12 mouse cellular contexts compared by ENCODE assay signal in the genomic region with DNA sequence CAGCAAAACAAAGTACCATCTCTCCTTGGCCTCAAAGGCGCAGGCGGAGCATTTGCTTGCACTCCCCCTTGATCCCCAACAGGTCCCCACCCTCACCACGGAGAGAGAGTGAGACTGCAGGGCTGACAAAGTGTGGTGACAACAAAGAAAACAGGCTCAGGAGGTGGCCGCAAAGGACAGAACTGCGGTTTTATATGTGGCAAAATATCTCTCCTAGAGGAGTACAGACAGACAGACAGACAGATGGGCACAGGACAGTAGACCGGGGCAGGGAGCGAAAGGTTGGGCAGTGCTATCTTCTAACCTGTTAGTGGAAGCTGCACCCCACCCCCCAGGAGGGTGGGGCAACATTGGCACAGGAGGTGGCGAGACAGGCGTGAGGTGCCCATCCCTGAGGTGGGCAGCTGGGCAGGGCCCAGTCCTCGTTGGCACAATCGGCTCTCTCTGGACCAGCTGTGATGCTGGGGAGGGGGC. TPM values are rescaled to one million over a fixed set of nuclear protein-coding genes. Genes with fewer than 3 reads are reported as not detected.
A peak's percentile ranks its signal among the peaks of the same experiment; 100 is the strongest.
DNase-seq lines count a peak whose midpoint lies in the region; ATAC-seq and TF ChIP-seq lines count a peak whose summit lies in the region.
"Had no signal": no experiment of that assay in that cellular context is flagged by ENCODE, and none has a peak within 500 bp of the region (broad histone marks: within the 10 kb centered on the region; RNA-seq: fewer than 3 reads in every experiment).

No protein-coding gene starts in this region.

- peaks cover 0 to 3% of the 10 kb centered on the region in 2 experiments for H3K36me3 ChIP-seq in CH12.LX (replicated peaks in 1 of 2; ENCODE audit: control insufficient read depth in 1 of 2, insufficient read depth in 1 of 2, low read length in 1 of 2)
- peaks cover 23% of the 10 kb centered on the region for H3K36me3 ChIP-seq in limb, embryonic 12.5 days

- TF ChIP-seq POLR2A in CH12.LX (IDR thresholded peaks at IDR 0.05; ENCODE audit: low read depth, low read length), result no peak

- WGBS in limb, embryonic 12.5 days, result 28% methylated on average over 11 of the region's 11 CpGs

- no peak for ATAC-seq in limb, embryonic 12.5 days (ENCODE audit: insufficient number of reproducible peaks, insufficient read depth, low FRiP score, low TSS enrichment, low read depth)

- no peak overlapping the region for H3K9ac ChIP-seq in CH12.LX (ENCODE audit: insufficient read depth, low read depth)
- H3K9ac ChIP-seq in limb, embryonic 12.5 days (replicated peaks), result 0 out of 2 replicates have a peak overlapping the region, but pooled peaks have one; percentile 0
- H3K9ac ChIP-seq: hindbrain, embryonic 12.5 days had no signal

- peak overlapping the region; percentile 69; the same call in 1 of the 2 replicates for H3K4me2 ChIP-seq in CH12.LX (ENCODE audit: insufficient read depth, low read depth, poor library complexity, severe bottlenecking)
- peak overlapping the region; percentile 17; the same call in 1 of the 2 replicates for H3K4me2 ChIP-seq in limb, embryonic 12.5 days
- H3K4me2 ChIP-seq: hindbrain, embryonic 12.5 days had no signal

- no peaks in the 10 kb centered on the region for H3K79me2 ChIP-seq in CH12.LX (replicated peaks; ENCODE audit: control insufficient read depth, extremely low read depth, insufficient read depth, poor library complexity, severe bottlenecking)

- peak overlapping the region; percentile 44; the same call in 1 of the 2 replicates for H3K27ac ChIP-seq in left cerebral cortex, adult 2 months
- H3K27ac ChIP-seq in CH12.LX (ENCODE audit: insufficient read depth, low read depth), result peak overlapping the region; percentile 5
- H3K27ac ChIP-seq in limb, embryonic 12.5 days, result no peak overlapping the region
- H3K27ac ChIP-seq: hindbrain, embryonic 12.5 days had no signal

- in situ Hi-C loops in CH12.LX (cut with MboI; ENCODE audit: low pct_ligation_motif_present, low pct_unique_long_range_greater_than_20kb, low sequenced_read_pairs), result no loop called here

- H3K27me3 ChIP-seq in CH12.LX (replicated peaks), result no peaks in the 10 kb centered on the region
- peaks cover 52% of the 10 kb centered on the region for H3K27me3 ChIP-seq in limb, embryonic 12.5 days

- intact Hi-C loops in left cerebral cortex, adult 2 months (cut with DNase I), result no loop called here

- DNase-seq in left cerebral cortex, adult 2 months (ENCODE audit: extremely low spot score in 1 of 2, low spot score in 2 of 2), result peak in 1 of 2 experiments; percentile 19
- DNase-seq in left cerebral cortex, adult 8-10 months (ENCODE audit: low spot score in 2 of 2), result no peak
- peak; percentile 45 for DNase-seq in CH12.LX (ENCODE audit: extremely low read depth)
- peak; percentile 80 to 88 for DNase-seq in thymus, postnatal 10 days (ENCODE audit: low spot score in 2 of 2)
- DNase-seq in adrenal gland, adult (ENCODE audit: inconsistent age in 2 of 2, low spot score in 1 of 2), result no peak
- no peak for DNase-seq in adrenal gland, postnatal 36 days
- DNase-seq: cerebellum, adult 18-20 months; kidney, adult 8-10 months had no signal

- H3K4me1 ChIP-seq in CH12.LX (ENCODE audit: control insufficient read depth in 1 of 2, insufficient read depth in 2 of 2), result peaks cover 41 to 75% of the 10 kb centered on the region in 2 experiments
- peaks cover 42% of the 10 kb centered on the region for H3K4me1 ChIP-seq in limb, embryonic 12.5 days (replicated peaks)

- no peak for TF ChIP-seq EP300 in CH12.LX (IDR thresholded peaks at IDR 0.05; ENCODE audit: low read length)

- dilution Hi-C loops in CH12.LX (cut with MboI; ENCODE audit: extremely low pct_ligation_motif_present, extremely low pct_unique_long_range_greater_than_20kb, low sequenced_read_pairs), result no loop called here

- TF ChIP-seq CTCF in left cerebral cortex, adult 2 months (IDR thresholded peaks at IDR 0.05), result no peak
- TF ChIP-seq CTCF in CH12.LX (conservative IDR thresholded peaks at IDR 0.05 in 1 of 2, IDR thresholded peaks at IDR 0.05 in 1 of 2; ENCODE audit: low read depth in 2 of 2, low read length in 2 of 2), result no peak

- H3K9me3 ChIP-seq in CH12.LX (replicated peaks; ENCODE audit: low read length), result peaks cover 3% of the 10 kb centered on the region
- H3K9me3 ChIP-seq in limb, embryonic 12.5 days, result no peaks in the 10 kb centered on the region
- H3K9me3 ChIP-seq: forebrain, embryonic 10.5 days; hindbrain, embryonic 12.5 days had no signal

- TF ChIP-seq RAD21 in CH12.LX (IDR thresholded peaks at IDR 0.05; ENCODE audit: low read depth, low read length), result no peak

- H3K4me3 ChIP-seq in left cerebral cortex, adult 2 months, result no peak overlapping the region
- peak overlapping the region in 1 of 3 experiments; percentile 54 for H3K4me3 ChIP-seq in CH12.LX (replicated peaks in 1 of 3; ENCODE audit: low read depth in 2 of 3, low read length in 2 of 3, poor library complexity in 1 of 3)
- no peak overlapping the region for H3K4me3 ChIP-seq in limb, embryonic 12.5 days (replicated peaks)
- H3K4me3 ChIP-seq: hindbrain, embryonic 12.5 days had no signal

TF ChIP-seq in CH12.LX, 34 proteins besides CTCF, POLR2A, EP300 and RAD21:
- TF ChIP-seq E2F4 (IDR thresholded peaks at IDR 0.05; ENCODE audit: insufficient replicate concordance, low read depth, low read length) (no peak), HCFC1 (IDR thresholded peaks at IDR 0.05; ENCODE audit: low read depth, low read length) (no peak), ETS1 (conservative IDR thresholded peaks at IDR 0.05; ENCODE audit: low read depth, low read length) (0 out of 2 replicates have a peak, but pooled peaks have one; percentile 6), GABPA (IDR thresholded peaks at IDR 0.05; ENCODE audit: insufficient replicate concordance, low read depth, low read length) (no peak), IRF4 (IDR thresholded peaks at IDR 0.05; ENCODE audit: low read depth, low read length) (no peak), NRF1 (IDR thresholded peaks at IDR 0.05; ENCODE audit: low read depth, low read length) (0 out of 2 replicates have a peak, but pooled peaks have one; percentile 3), JUND (conservative IDR thresholded peaks at IDR 0.05; ENCODE audit: low read depth, low read length) (no peak), MEF2A (IDR thresholded peaks at IDR 0.05; ENCODE audit: borderline replicate concordance, low read depth, low read length) (no peak), RCOR1 (conservative IDR thresholded peaks at IDR 0.05; ENCODE audit: low read depth, low read length) (no peak), BHLHE40 (IDR thresholded peaks at IDR 0.05; ENCODE audit: low read depth, low read length) (no peak), POLR2AphosphoS2 (IDR thresholded peaks at IDR 0.05; ENCODE audit: low read depth, low read length) (no peak), NELFE (IDR thresholded peaks at IDR 0.05; ENCODE audit: low read depth, low read length) (no peak), CHD2 (IDR thresholded peaks at IDR 0.05; ENCODE audit: low read length) (no peak), MAZ (IDR thresholded peaks at IDR 0.05; ENCODE audit: low read depth, low read length) (peak; percentile 63; the same call in 1 of the 2 replicates), MYC (IDR thresholded peaks at IDR 0.05; ENCODE audit: low read depth, low read length) (no peak), SIN3A (IDR thresholded peaks at IDR 0.05; ENCODE audit: low read length) (peak; percentile 45)

RNA-seq across cellular contexts. Expression of a gene that starts 5.4 kb away (rescaled TPM):
- total RNA-seq in left cerebral cortex, adult 2 months (2021), result 1 to 10 TPM; 1.2 TPM
- 1 to 10 TPM; 1.5 to 2.1 (median 1.7) TPM for total RNA-seq in left cerebral cortex, adult 8-10 months (2022)
- total RNA-seq in CH12.LX (2012; rRNA removed) (28.2 and 28.5 TPM in 2 replicates), CH12.LX (2014; rRNA removed) (32.2 and 33.1 TPM in 2 replicates)
- 36.1 and 45.5 TPM in 2 replicates for polyA plus RNA-seq in CH12.LX (2012; ENCODE audit: insufficient read length, low read depth)
- 5.9 and 7.1 TPM in 2 replicates for polyA plus RNA-seq in limb, embryonic 12.5 days (2016; fragmentation: Nextera tagmentation; extraction: Ambion mirVana)
- under 1 TPM; 0.76 to 0.92 TPM for total RNA-seq in adrenal gland, postnatal 36 days (2021)

RNA-seq across cellular contexts. Expression of a gene that starts 15.1 kb away (rescaled TPM):
- 10 to 100 TPM; 35.2 to 37.1 TPM for total RNA-seq in left cerebral cortex, adult 2 months (2021)
- total RNA-seq in left cerebral cortex, adult 8-10 months (2022), result 10 to 100 TPM; 41.2 to 46.2 (median 43.9) TPM
- total RNA-seq in CH12.LX (2012; rRNA removed) (0.04 and 0.08 TPM in 2 replicates), CH12.LX (2014; rRNA removed) (not detected in 2 replicates)
- polyA plus RNA-seq in CH12.LX (2012; ENCODE audit: insufficient read length, low read depth), result 0.16 TPM in 1 of 2 replicates, not detected in the other
- 0.12 TPM in 1 of 2 replicates, not detected in the other for polyA plus RNA-seq in limb, embryonic 12.5 days (2016; fragmentation: Nextera tagmentation; extraction: Ambion mirVana)
- 10 to 100 TPM in 1 of 2 experiments, 1 to 10 TPM in 1; 7.1 to 17.2 TPM for total RNA-seq in adrenal gland, postnatal 36 days (2021)

RNA-seq across cellular contexts. Expression of a gene that starts 21.4 kb away (rescaled TPM):
- total RNA-seq in left cerebral cortex, adult 2 months (2021), result 100 to 1,000 TPM; 150 to 170 TPM
- total RNA-seq in left cerebral cortex, adult 8-10 months (2022), result 100 to 1,000 TPM; 127 to 142 (median 137) TPM
- total RNA-seq in CH12.LX (2012; rRNA removed) (0.46 and 0.55 TPM in 2 replicates), CH12.LX (2014; rRNA removed) (0.12 TPM in 1 of 2 replicates, not detected in the other)
- polyA plus RNA-seq in CH12.LX (2012; ENCODE audit: insufficient read length, low read depth), result 0.36 and 0.59 TPM in 2 replicates
- polyA plus RNA-seq in limb, embryonic 12.5 days (2016; fragmentation: Nextera tagmentation; extraction: Ambion mirVana), result 13.2 and 16.0 TPM in 2 replicates
- 1 to 10 TPM; 6.9 to 8.4 TPM for total RNA-seq in adrenal gland, postnatal 36 days (2021)

RNA-seq across cellular contexts. Expression of a gene that starts 25.1 kb away (rescaled TPM):
- total RNA-seq in left cerebral cortex, adult 2 months (2021), result 100 to 1,000 TPM; 560 to 591 TPM
- total RNA-seq in left cerebral cortex, adult 8-10 months (2022), result 100 to 1,000 TPM; 564 to 674 (median 627) TPM
- 5,182 and 5,259 TPM in 2 replicates for total RNA-seq in CH12.LX (2012; rRNA removed)
- total RNA-seq in CH12.LX (2014; rRNA removed), result 3,446 and 3,465 TPM in 2 replicates
- 2,949 and 3,228 TPM in 2 replicates for polyA plus RNA-seq in CH12.LX (2012; ENCODE audit: insufficient read length, low read depth)
- polyA plus RNA-seq in limb, embryonic 12.5 days (2016; fragmentation: Nextera tagmentation; extraction: Ambion mirVana), result 1,014 and 1,051 TPM in 2 replicates
- total RNA-seq in adrenal gland, postnatal 36 days (2021), result 1,000 to 10,000 TPM; 1,174 to 1,217 TPM

RNA-seq across cellular contexts. Expression of a gene that starts 51.9 kb away (rescaled TPM):
- total RNA-seq in left cerebral cortex, adult 2 months (2021), result 10 to 100 TPM; 97.3 to 99.9 TPM
- 100 to 1,000 TPM in 1 of 4 experiments, 10 to 100 TPM in 3; 83.1 to 109 (median 94.1) TPM for total RNA-seq in left cerebral cortex, adult 8-10 months (2022)
- total RNA-seq in CH12.LX (2012; rRNA removed) (not detected in 2 replicates), CH12.LX (2014; rRNA removed) (not detected in 2 replicates)
- polyA plus RNA-seq in CH12.LX (2012; ENCODE audit: insufficient read length, low read depth), result 0.07 and 0.11 TPM in 2 replicates
- 0.31 and 0.68 TPM in 2 replicates for polyA plus RNA-seq in limb, embryonic 12.5 days (2016; fragmentation: Nextera tagmentation; extraction: Ambion mirVana)
- 1 to 10 TPM; 1.7 to 6.9 TPM for total RNA-seq in adrenal gland, postnatal 36 days (2021)
- total RNA-seq: MEL had no signal

Comparison
In these comparisons a context has a peak if more than half of its experiments do, and no peak if none do; other contexts are left out.
1. DNase-seq: peak in CH12.LX (single experiment) and thymus, postnatal 10 days (2 of 2); none in left cerebral cortex, adult 8-10 months (0 of 2), adrenal gland, adult (0 of 2) and adrenal gland, postnatal 36 days (0 of 2).
2. RNA of a gene that starts 5.4 kb away (total RNA-seq): 28.2 to 33.1 TPM in CH12.LX; 1.5 to 2.1 TPM in left cerebral cortex, adult 8-10 months, 1.2 TPM in left cerebral cortex, adult 2 months and 0.76 to 0.92 TPM in adrenal gland, postnatal 36 days; every median in the first group is over 4 times any median in the second.
3. RNA of a gene that starts 15.1 kb away (total RNA-seq): 41.2 to 46.2 TPM in left cerebral cortex, adult 8-10 months, 35.2 to 37.1 TPM in left cerebral cortex, adult 2 months and 7.1 to 17.2 TPM in adrenal gland, postnatal 36 days; 0.04 to 0.08 TPM in CH12.LX; every median in the first group is over 4 times any median in the second.
4. RNA of a gene that starts 21.4 kb away (total RNA-seq): 150 to 170 TPM in left cerebral cortex, adult 2 months and 127 to 142 TPM in left cerebral cortex, adult 8-10 months; 6.9 to 8.4 TPM in adrenal gland, postnatal 36 days and 0.12 to 0.55 TPM in CH12.LX; every median in the first group is over 10 times any median in the second.